Mouse (Mus musculus): ENCODE measurements around the gene Sema6b.

DNA sequence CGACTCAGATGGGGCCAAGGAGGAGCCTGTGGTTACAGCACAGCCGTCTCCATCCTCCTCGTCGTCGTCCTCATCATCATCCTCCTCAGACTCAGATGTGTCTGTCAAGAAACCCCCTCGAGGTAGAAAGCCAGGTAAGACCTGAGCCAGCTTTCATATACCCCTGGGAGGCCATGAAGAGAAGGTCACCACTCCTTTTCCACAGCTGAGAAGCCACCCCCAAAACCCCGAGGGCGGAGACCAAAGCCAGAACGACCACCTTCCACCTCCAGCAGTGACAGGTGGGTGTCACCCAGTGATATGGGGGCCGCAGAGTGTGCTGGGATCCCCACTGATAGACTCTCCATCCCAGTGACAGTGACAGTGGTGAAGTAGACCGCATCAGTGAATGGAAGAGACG, 43.3 kb downstream of the Sema6b start:
- TF ChIP-seq CTCF (conservative IDR thresholded peaks at IDR 0.05 in 1 of 2, IDR thresholded peaks at IDR 0.05 in 1 of 2; ENCODE audit: low read depth in 2 of 2, low read length in 2 of 2) (no peak), MAX (IDR thresholded peaks at IDR 0.05; ENCODE audit: low read length) (no peak), NELFE (IDR thresholded peaks at IDR 0.05; ENCODE audit: low read depth, low read length) (no peak), ZNF384 (IDR thresholded peaks at IDR 0.05; ENCODE audit: low read depth, low read length) (no peak), KAT2A (IDR thresholded peaks at IDR 0.05; ENCODE audit: insufficient replicate concordance, low read length) (no peak), RAD21 (IDR thresholded peaks at IDR 0.05; ENCODE audit: low read depth, low read length) (no peak)
